Mouse (Mus musculus) lung, postnatal 25 days (tissue): ENCODE results near the gene Apoc4.
"Not testable (repeated sequence)": the region's sequence is repeated elsewhere in the genome, so short reads cannot be mapped to it uniquely, and the experiment has no call there.

Source experiments
- DNase-seq: peaks from one replicate; pipeline ENCODE4 v3.0.0; 2022; ENCODE audit warnings: low spot score

The Apoc4 gene

GRCm38 (mm10) chr7:19698907-19699826, 17.9 kb upstream of the Apoc4 start, which contains the start of gene Apoe:
Apoe (minus strand) TSS chr7:19699188.
- DNase-seq: peak; percentile 32

- no peak for DNase-seq
Measured at GRCm38 (mm10) chr7:19697949-19698906, 16.9 kb upstream of the Apoc4 start.

- DNase-seq: no peak
Measured at GRCm38 (mm10) chr7:19696336-19696873, 15.1 kb upstream of the Apoc4 start.

GRCm38 (mm10) chr7:19695881-19696280, 14.6 kb upstream of the Apoc4 start:
- no peak for DNase-seq

- DNase-seq: no peak
Measured at GRCm38 (mm10) chr7:19695213-19695594, 13.9 kb upstream of the Apoc4 start.

- DNase-seq: no peak
Measured at GRCm38 (mm10) chr7:19694336-19695212, 13.3 kb upstream of the Apoc4 start.

GRCm38 (mm10) chr7:19693421-19693820, 12.1 kb upstream of the Apoc4 start:
- DNase-seq: peak; percentile 65

GRCm38 (mm10) chr7:19691873-19692865, 10.9 kb upstream of the Apoc4 start, which contains the start of gene Apoc1:
Apoc1 (minus strand) TSS chr7:19692660.
- DNase-seq: peak; percentile 81

GRCm38 (mm10) chr7:19691434-19691833, 10.2 kb upstream of the Apoc4 start:
- no peak for DNase-seq

- DNase-seq: no peak
Measured at GRCm38 (mm10) chr7:19690845-19691244, 9.6 kb upstream of the Apoc4 start.

- no peak for DNase-seq
Measured at GRCm38 (mm10) chr7:19688611-19689010, 7.3 kb upstream of the Apoc4 start.

GRCm38 (mm10) chr7:19688101-19688500, 6.8 kb upstream of the Apoc4 start:
- DNase-seq: no peak

- DNase-seq: not testable (repeated sequence)
Measured at GRCm38 (mm10) chr7:19686927-19687583, 5.8 kb upstream of the Apoc4 start.

GRCm38 (mm10) chr7:19686521-19686920, 5.2 kb upstream of the Apoc4 start:
- DNase-seq: no peak

- no peak for DNase-seq
Measured at GRCm38 (mm10) chr7:19685374-19685773, 4.1 kb upstream of the Apoc4 start.

GRCm38 (mm10) chr7:19683771-19684201, 2.5 kb upstream of the Apoc4 start:
- peak; percentile 32 for DNase-seq

- no peak for DNase-seq
Measured at GRCm38 (mm10) chr7:19682979-19683378, 1.7 kb upstream of the Apoc4 start.

- DNase-seq: no peak
Measured at GRCm38 (mm10) chr7:19680702-19681101, 577 bp downstream of the Apoc4 start.

GRCm38 (mm10) chr7:19678901-19679300, 2.4 kb downstream of the Apoc4 start:
- DNase-seq: no peak
